Mouse (Mus musculus) liver, embryonic 12.5 days (tissue): Measurements from ENCODE around the gene Aif1. TPM values are rescaled to one million over a fixed set of nuclear protein-coding genes. Genes with fewer than 3 reads are reported as not detected.
A peak's percentile ranks its signal among the peaks of the same experiment; 100 is the strongest.

Experiments
- ATAC-seq: fragments of 200-750 bp; cut with Nextera tagmentation; 2 replicates; pipeline ENCODE4 v1.8.0; 2017; ENCODE audit warnings: moderate number of reproducible peaks, mild to moderate bottlenecking, moderate library complexity
- H3K27ac ChIP-seq: fragments of 300-500 bp; sonication (generic); 2 replicates; pipeline ENCODE4 v1.5.1; 2016; ENCODE audit warnings: mild to moderate bottlenecking
- H3K27me3 ChIP-seq: fragments of 300-500 bp; sonication (generic); replicated peaks from 2 replicates; pipeline ENCODE4 v1.6.1; 2016; ENCODE audit warnings: mild to moderate bottlenecking, moderate library complexity
- H3K36me3 ChIP-seq: fragments of 300-500 bp; sonication (generic); 2 replicates; pipeline ENCODE4 v1.6.1; 2016; ENCODE audit warnings: mild to moderate bottlenecking, moderate library complexity
- H3K4me1 ChIP-seq: fragments of 300-500 bp; sonication (generic); 2 replicates; pipeline ENCODE4 v1.6.1; 2016
- H3K4me2 ChIP-seq: fragments of 300-500 bp; sonication (generic); 2 replicates; pipeline ENCODE4 v1.6.1; 2016; ENCODE audit warnings: mild to moderate bottlenecking, moderate library complexity
- H3K4me3 ChIP-seq: fragments of 300-500 bp; sonication (generic); 2 replicates; pipeline ENCODE4 v1.5.1; 2016; ENCODE audit warnings: mild to moderate bottlenecking, moderate library complexity
- H3K9ac ChIP-seq: fragments of 300-500 bp; sonication (generic); 2 replicates; pipeline ENCODE4 v1.6.1; 2016; ENCODE audit warnings: mild to moderate bottlenecking, moderate library complexity
- H3K9me3 ChIP-seq: fragments of 300-500 bp; sonication (generic); replicated peaks from 2 replicates; pipeline ENCODE4 v1.6.1; 2016; ENCODE audit warnings: mild to moderate bottlenecking, moderate library complexity
- WGBS: fragments of 180-500 bp; shearing (Covaris S2); methylation state at CpG from one replicate; pipeline ENCODE4 v1.1.7; 2016; ENCODE audit not compliant: insufficient replicate concordance; 5-methylcytosine and 5-hydroxymethylcytosine counted together
- polyA plus RNA-seq: library from polyadenylated mRNA; unstranded; fragments of >200 nt; fragmentation: Nextera tagmentation; extraction: Ambion mirVana; gene quantifications from 2 replicates; pipeline ENCODE4 v1.2.1, GENCODE M21; 2016

Aif1 gene
- polyA plus RNA-seq, 1 experiment from 2014 or later = 11.6 TPM

GRCm38 (mm10) chr17:35193881-35194843 is 18.3 kb upstream of the Aif1 start, which contains the start of gene Ltb:
Gene Ltb, plus strand, starts transcription at chr17:35194439.
- H3K27ac ChIP-seq = no peak within 1 kb of the TSS
- H3K9ac ChIP-seq = 0 out of 2 replicates have a peak within 1 kb of the TSS, but pooled peaks have one; percentile 52
- no peak for ATAC-seq
- H3K4me1 ChIP-seq = peaks cover 45% of the 10 kb centered on the region
- H3K4me3 ChIP-seq = peak within 1 kb of the TSS; percentile 54
- WGBS = 46% methylated on average over 26 of the region's 28 CpGs
- H3K36me3 ChIP-seq = no peaks in the 10 kb centered on the region
- H3K9me3 ChIP-seq = no peaks in the 10 kb centered on the region
- peaks cover 47% of the 10 kb centered on the region for H3K27me3 ChIP-seq
- H3K4me2 ChIP-seq = peak within 1 kb of the TSS; percentile 80

GRCm38 (mm10) chr17:35192924-35193323 is 17.1 kb upstream of the Aif1 start:
- WGBS = 55% methylated on average over 5 of the region's 5 CpGs
- H3K4me2 ChIP-seq = no peak overlapping the region
- no peaks in the 10 kb centered on the region for H3K36me3 ChIP-seq
- H3K4me3 ChIP-seq = no peak overlapping the region
- no peak for ATAC-seq
- no peaks in the 10 kb centered on the region for H3K9me3 ChIP-seq
- H3K9ac ChIP-seq = no peak overlapping the region
- H3K27me3 ChIP-seq = peaks cover 43% of the 10 kb centered on the region
- H3K4me1 ChIP-seq = peaks cover 52% of the 10 kb centered on the region
- no peak overlapping the region for H3K27ac ChIP-seq

DNA sequence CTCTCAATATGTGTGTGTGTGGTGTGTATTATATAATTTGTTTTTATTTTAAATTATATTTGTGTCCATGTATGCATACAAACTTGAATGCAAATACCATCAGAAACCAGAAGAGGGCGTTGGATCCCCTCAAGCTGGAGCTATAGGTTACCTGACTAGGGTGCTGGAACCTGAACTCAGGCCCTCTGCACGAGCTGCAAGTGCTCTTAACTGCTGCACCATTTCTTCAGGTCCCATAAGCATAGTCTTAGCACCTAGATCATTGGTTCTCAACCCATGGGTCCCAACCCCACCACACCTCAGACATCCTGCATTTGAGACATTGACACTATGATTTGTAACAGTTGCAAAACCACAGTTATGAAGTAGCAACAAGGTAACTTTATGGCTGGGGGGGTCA is 15.9 kb upstream of the Aif1 start:
- Histone ChIP-seq H3K4me3 (no peak overlapping the region), H3K4me2 (no peak overlapping the region), H3K4me1 (peaks cover 50% of the 10 kb centered on the region), H3K9me3 (no peaks in the 10 kb centered on the region), H3K27ac (no peak overlapping the region), H3K27me3 (peaks cover 35% of the 10 kb centered on the region), H3K9ac (no peak overlapping the region), H3K36me3 (no peaks in the 10 kb centered on the region)
- 49% methylated on average over 2 of the region's 2 CpGs for WGBS
- ATAC-seq = no peak

GRCm38 (mm10) chr17:35190096-35190495 is 14.2 kb upstream of the Aif1 start:
- no peaks in the 10 kb centered on the region for H3K36me3 ChIP-seq
- H3K4me3 ChIP-seq = no peak overlapping the region
- ATAC-seq = no peak
- H3K27me3 ChIP-seq = peaks cover 18% of the 10 kb centered on the region
- WGBS = 18% methylated on average over 4 of the region's 4 CpGs
- peak overlapping the region; percentile 72 for H3K27ac ChIP-seq
- H3K9me3 ChIP-seq = no peaks in the 10 kb centered on the region
- peak overlapping the region; percentile 40; the same call in 1 of the 2 replicates for H3K4me2 ChIP-seq
- H3K9ac ChIP-seq = no peak overlapping the region
- peaks cover 48% of the 10 kb centered on the region for H3K4me1 ChIP-seq

DNA sequence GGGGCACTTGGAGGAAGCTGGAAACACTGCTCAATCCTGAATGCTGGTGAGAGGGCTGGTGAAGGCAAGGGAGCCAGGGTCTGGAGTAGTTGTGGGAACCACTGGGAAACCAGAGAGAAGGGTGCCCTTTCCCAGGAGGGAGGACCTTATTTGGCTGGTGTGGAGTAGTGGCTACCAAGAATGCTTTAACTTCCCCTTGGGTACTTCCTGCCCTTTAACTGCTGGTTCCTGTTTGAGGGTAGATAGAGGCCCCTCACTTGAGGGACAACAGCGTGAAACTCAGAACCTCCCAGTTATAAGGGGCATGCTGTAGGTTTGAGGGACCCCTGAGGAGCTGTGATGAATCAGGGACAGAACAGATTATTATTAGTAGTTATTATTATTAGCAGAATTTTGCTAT is 13.3 kb upstream of the Aif1 start:
- Histone ChIP-seq H3K9me3 (no peaks in the 10 kb centered on the region), H3K4me2 (peak overlapping the region; percentile 40), H3K4me3 (no peak overlapping the region), H3K27me3 (peaks cover 9% of the 10 kb centered on the region), H3K27ac (peak overlapping the region; percentile 72), H3K4me1 (peaks cover 39% of the 10 kb centered on the region), H3K9ac (no peak overlapping the region; the same call in 1 of the 2 replicates), H3K36me3 (no peaks in the 10 kb centered on the region)
- no peak for ATAC-seq
- 6% methylated on average over 1 of the region's 1 CpGs for WGBS

- ATAC-seq = no peak
- no peaks in the 10 kb centered on the region for H3K27me3 ChIP-seq
- no peaks in the 10 kb centered on the region for H3K36me3 ChIP-seq
- peaks cover 33% of the 10 kb centered on the region for H3K4me1 ChIP-seq
- peak within 1 kb of the TSS; percentile 85 for H3K4me2 ChIP-seq
- 41% methylated on average over 7 of the region's 7 CpGs for WGBS
- peak within 1 kb of the TSS; percentile 72 for H3K27ac ChIP-seq
- H3K4me3 ChIP-seq = peak within 1 kb of the TSS; percentile 6; the same call in 1 of the 2 replicates
- peak within 1 kb of the TSS; percentile 15; the same call in 1 of the 2 replicates for H3K9ac ChIP-seq
- no peaks in the 10 kb centered on the region for H3K9me3 ChIP-seq
These were observed 12.2 kb upstream of the Aif1 start, which contains the start of gene Lst1 for GRCm38 (mm10) chr17:35187959-35188610. Gene Lst1, minus strand, starts transcription at chr17:35188439.

GRCm38 (mm10) chr17:35187345-35187744 is 11.5 kb upstream of the Aif1 start:
- H3K9ac ChIP-seq = 0 out of 2 replicates have a peak overlapping the region, but pooled peaks have one; percentile 15
- peak overlapping the region; percentile 85; the same call in 1 of the 2 replicates for H3K4me2 ChIP-seq
- 56% methylated on average over 4 of the region's 4 CpGs for WGBS
- H3K36me3 ChIP-seq = no peaks in the 10 kb centered on the region
- no peak overlapping the region; the same call in 1 of the 2 replicates for H3K4me3 ChIP-seq
- no peaks in the 10 kb centered on the region for H3K9me3 ChIP-seq
- H3K27ac ChIP-seq = peak overlapping the region; percentile 72; the same call in 1 of the 2 replicates
- H3K27me3 ChIP-seq = no peaks in the 10 kb centered on the region
- no peak for ATAC-seq
- peaks cover 33% of the 10 kb centered on the region for H3K4me1 ChIP-seq

GRCm38 (mm10) chr17:35186681-35187080 is 10.8 kb upstream of the Aif1 start:
- WGBS = 0% methylated on average over 4 of the region's 4 CpGs
- Histone ChIP-seq H3K9ac (no peak overlapping the region; the same call in 1 of the 2 replicates), H3K9me3 (no peaks in the 10 kb centered on the region)

GRCm38 (mm10) chr17:35185639-35186611 is 10.1 kb upstream of the Aif1 start:
- Histone ChIP-seq H3K4me1 (peaks cover 33% of the 10 kb centered on the region), H3K27ac (peak overlapping the region; percentile 70), H3K9ac (peak overlapping the region; percentile 55), H3K9me3 (no peaks in the 10 kb centered on the region), H3K4me3 (peak overlapping the region; percentile 63), H3K4me2 (peak overlapping the region; percentile 85), H3K27me3 (no peaks in the 10 kb centered on the region), H3K36me3 (no peaks in the 10 kb centered on the region)
- WGBS = under 1% methylated on average over 18 of the region's 18 CpGs
- peak; percentile 54 for ATAC-seq

More at GRCm38 (mm10) chr17:35186681-35187080, 10.8 kb upstream of the Aif1 start:
- Histone ChIP-seq H3K36me3 (no peaks in the 10 kb centered on the region), H3K4me1 (peaks cover 33% of the 10 kb centered on the region), H3K4me2 (peak overlapping the region; percentile 85), H3K27ac (peak overlapping the region; percentile 70), H3K27me3 (no peaks in the 10 kb centered on the region), H3K4me3 (peak overlapping the region; percentile 63)
- ATAC-seq = no peak

GRCm38 (mm10) chr17:35180093-35180492 is 4.2 kb upstream of the Aif1 start:
- Histone ChIP-seq H3K9ac (no peak overlapping the region), H3K4me1 (no peaks in the 10 kb centered on the region)

GRCm38 (mm10) chr17:35178528-35178927 is 2.7 kb upstream of the Aif1 start:
- Histone ChIP-seq H3K9me3 (no peaks in the 10 kb centered on the region), H3K27ac (no peak overlapping the region), H3K4me2 (no peak overlapping the region), H3K9ac (no peak overlapping the region), H3K27me3 (no peaks in the 10 kb centered on the region), H3K36me3 (no peaks in the 10 kb centered on the region), H3K4me3 (no peak overlapping the region), H3K4me1 (peaks cover 2% of the 10 kb centered on the region; the same call in 1 of the 2 replicates)
- 7% methylated on average over 5 of the region's 5 CpGs for WGBS
- ATAC-seq = peak; percentile 65; the same call in 1 of the 2 replicates

More at GRCm38 (mm10) chr17:35180093-35180492, 4.2 kb upstream of the Aif1 start:
- 62% methylated on average over 5 of the region's 5 CpGs for WGBS
- H3K27me3 ChIP-seq = no peaks in the 10 kb centered on the region
- no peaks in the 10 kb centered on the region for H3K36me3 ChIP-seq
- H3K9me3 ChIP-seq = no peaks in the 10 kb centered on the region
- no peak overlapping the region for H3K4me2 ChIP-seq
- no peak overlapping the region for H3K27ac ChIP-seq
- no peak overlapping the region for H3K4me3 ChIP-seq
- no peak for ATAC-seq
